1 mouse cellular context compared by ENCODE assay signal in the genomic region with DNA sequence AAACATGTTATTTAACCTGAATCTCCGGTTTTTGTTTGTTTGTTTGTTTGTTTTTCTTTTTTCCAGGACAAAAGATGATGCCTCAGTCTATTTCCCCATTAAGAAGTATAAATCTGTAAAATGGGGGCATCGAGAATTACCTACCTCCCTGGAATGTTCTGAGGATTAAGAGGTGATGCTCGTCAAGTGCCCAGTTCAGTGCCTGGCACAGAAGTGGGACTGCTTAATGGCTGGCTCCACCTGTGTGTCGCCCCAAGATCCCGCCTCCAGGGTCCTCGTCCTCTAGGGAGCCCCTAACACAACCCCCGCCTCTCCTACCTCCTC.
TF ChIP-seq lines count a peak whose summit lies in the region.

No protein-coding gene starts in this region.

TF ChIP-seq in MEL, 35 proteins besides CTCF, POLR2A, EP300 and RAD21 (continued from another document):
- peak; percentile 82 for TF ChIP-seq TBP (IDR thresholded peaks at IDR 0.05; ENCODE audit: low read depth, low read length)
TF ChIP-seq in MEL: peak in this region for 2.
